Mouse (Mus musculus): ENCODE measurements around the gene Mrpl46. TPM values are rescaled to one million over a fixed set of nuclear protein-coding genes. Genes with fewer than 3 reads are reported as not detected.

Gene Mrpl46
- polyA plus RNA-seq, 1 experiment from 2014 or later, result 61.4 TPM

- Histone ChIP-seq H3K9ac (ENCODE audit: low read depth, low read length) (no peak overlapping the region), H3K4me1 (ENCODE audit: control insufficient read depth, insufficient read depth, low read depth, low read length) (no peaks in the 10 kb centered on the region), H3K27me3 (replicated peaks; ENCODE audit: control insufficient read depth, insufficient read depth, low read length) (no peaks in the 10 kb centered on the region), H3K4me2 (ENCODE audit: low read length) (no peak overlapping the region), H3K36me3 (ENCODE audit: control insufficient read depth, insufficient read depth, low read length) (no peaks in the 10 kb centered on the region), H3K9me3 (ENCODE audit: control insufficient read depth, low read length) (no peaks in the 10 kb centered on the region), H3K27ac (ENCODE audit: low read depth, low read length) (no peak overlapping the region), H3K4me3 (ENCODE audit: low read length) (no peak overlapping the region)
- ATAC-seq, result no peak
- 73% methylated on average over 7 of the region's 7 CpGs for WGBS
These were observed 29.4 kb downstream of the Mrpl46 start for GRCm38 (mm10) chr7:78753752-78754457.

GRCm38 (mm10) chr7:78752961-78753360, 30.4 kb downstream of the Mrpl46 start:
- Histone ChIP-seq H3K4me1 (ENCODE audit: control insufficient read depth, insufficient read depth, low read depth, low read length) (no peaks in the 10 kb centered on the region), H3K36me3 (ENCODE audit: control insufficient read depth, insufficient read depth, low read length) (no peaks in the 10 kb centered on the region), H3K27ac (ENCODE audit: low read depth, low read length) (no peak overlapping the region), H3K4me2 (ENCODE audit: low read length) (no peak overlapping the region), H3K27me3 (replicated peaks; ENCODE audit: control insufficient read depth, insufficient read depth, low read length) (no peaks in the 10 kb centered on the region), H3K9ac (ENCODE audit: low read depth, low read length) (no peak overlapping the region), H3K9me3 (ENCODE audit: control insufficient read depth, low read length) (no peaks in the 10 kb centered on the region), H3K4me3 (ENCODE audit: low read length) (no peak overlapping the region)
- ATAC-seq, result no peak
- WGBS, result 88% methylated on average over 4 of the region's 4 CpGs

GRCm38 (mm10) chr7:78743731-78744385, 39.5 kb downstream of the Mrpl46 start:
- Histone ChIP-seq H3K9ac (ENCODE audit: low read depth, low read length) (no peak overlapping the region), H3K27ac (ENCODE audit: low read depth, low read length) (no peak overlapping the region), H3K4me1 (ENCODE audit: control insufficient read depth, insufficient read depth, low read depth, low read length) (no peaks in the 10 kb centered on the region), H3K9me3 (ENCODE audit: control insufficient read depth, low read length) (no peaks in the 10 kb centered on the region), H3K36me3 (ENCODE audit: control insufficient read depth, insufficient read depth, low read length) (no peaks in the 10 kb centered on the region), H3K4me2 (ENCODE audit: low read length) (no peak overlapping the region), H3K4me3 (ENCODE audit: low read length) (no peak overlapping the region), H3K27me3 (replicated peaks; ENCODE audit: control insufficient read depth, insufficient read depth, low read length) (no peaks in the 10 kb centered on the region)
- 68% methylated on average over 5 of the region's 5 CpGs for WGBS
- no peak for ATAC-seq

GRCm38 (mm10) chr7:78739351-78740000, 43.9 kb downstream of the Mrpl46 start:
- WGBS, result 83% methylated on average over 8 of the region's 8 CpGs
- no peak for ATAC-seq

GRCm38 (mm10) chr7:78737614-78738210, 45.6 kb downstream of the Mrpl46 start, which contains the start of gene Ntrk3:
Ntrk3 (minus strand) TSS chr7:78738012.
- no peak within 1 kb of the TSS for H3K4me2 ChIP-seq (ENCODE audit: low read length)
- no peak within 1 kb of the TSS for H3K27ac ChIP-seq (ENCODE audit: low read depth, low read length)
- H3K27me3 ChIP-seq (replicated peaks; ENCODE audit: control insufficient read depth, insufficient read depth, low read length), result no peaks in the 10 kb centered on the region
- H3K4me1 ChIP-seq (ENCODE audit: control insufficient read depth, insufficient read depth, low read depth, low read length), result no peaks in the 10 kb centered on the region
- no peak within 1 kb of the TSS for H3K9ac ChIP-seq (ENCODE audit: low read depth, low read length)
- no peak within 1 kb of the TSS for H3K4me3 ChIP-seq (ENCODE audit: low read length)
- 86% methylated on average over 5 of the region's 5 CpGs for WGBS
- ATAC-seq, result no peak
- no peaks in the 10 kb centered on the region for H3K9me3 ChIP-seq (ENCODE audit: control insufficient read depth, low read length)
- H3K36me3 ChIP-seq (ENCODE audit: control insufficient read depth, insufficient read depth, low read length), result no peaks in the 10 kb centered on the region

More at GRCm38 (mm10) chr7:78739351-78740000, 43.9 kb downstream of the Mrpl46 start:
- Histone ChIP-seq H3K36me3 (ENCODE audit: control insufficient read depth, insufficient read depth, low read length) (no peaks in the 10 kb centered on the region), H3K4me3 (ENCODE audit: low read length) (no peak overlapping the region), H3K4me1 (ENCODE audit: control insufficient read depth, insufficient read depth, low read depth, low read length) (no peaks in the 10 kb centered on the region), H3K9me3 (ENCODE audit: control insufficient read depth, low read length) (no peaks in the 10 kb centered on the region), H3K27ac (ENCODE audit: low read depth, low read length) (no peak overlapping the region), H3K9ac (ENCODE audit: low read depth, low read length) (no peak overlapping the region), H3K4me2 (ENCODE audit: low read length) (no peak overlapping the region), H3K27me3 (replicated peaks; ENCODE audit: control insufficient read depth, insufficient read depth, low read length) (no peaks in the 10 kb centered on the region)

GRCm38 (mm10) chr7:78737196-78737595, 46.1 kb downstream of the Mrpl46 start:
- H3K27me3 ChIP-seq (replicated peaks; ENCODE audit: control insufficient read depth, insufficient read depth, low read length), result no peaks in the 10 kb centered on the region
- H3K27ac ChIP-seq (ENCODE audit: low read depth, low read length), result no peak overlapping the region
- H3K4me1 ChIP-seq (ENCODE audit: control insufficient read depth, insufficient read depth, low read depth, low read length), result no peaks in the 10 kb centered on the region
- no peak overlapping the region for H3K9ac ChIP-seq (ENCODE audit: low read depth, low read length)
- no peak overlapping the region for H3K4me2 ChIP-seq (ENCODE audit: low read length)
- no peak overlapping the region for H3K4me3 ChIP-seq (ENCODE audit: low read length)
- ATAC-seq, result no peak
- 92% methylated on average over 6 of the region's 6 CpGs for WGBS
- H3K9me3 ChIP-seq (ENCODE audit: control insufficient read depth, low read length), result no peaks in the 10 kb centered on the region
- H3K36me3 ChIP-seq (ENCODE audit: control insufficient read depth, insufficient read depth, low read length), result no peaks in the 10 kb centered on the region

GRCm38 (mm10) chr7:78731391-78731790, 51.9 kb downstream of the Mrpl46 start:
- Histone ChIP-seq H3K27ac (ENCODE audit: low read depth, low read length) (no peak overlapping the region), H3K9ac (ENCODE audit: low read depth, low read length) (no peak overlapping the region), H3K36me3 (ENCODE audit: control insufficient read depth, insufficient read depth, low read length) (no peaks in the 10 kb centered on the region), H3K4me1 (ENCODE audit: control insufficient read depth, insufficient read depth, low read depth, low read length) (no peaks in the 10 kb centered on the region), H3K4me3 (ENCODE audit: low read length) (no peak overlapping the region), H3K27me3 (replicated peaks; ENCODE audit: control insufficient read depth, insufficient read depth, low read length) (no peaks in the 10 kb centered on the region), H3K4me2 (ENCODE audit: low read length) (no peak overlapping the region), H3K9me3 (ENCODE audit: control insufficient read depth, low read length) (no peaks in the 10 kb centered on the region)
- no peak for ATAC-seq
- 82% methylated on average over 8 of the region's 8 CpGs for WGBS

All from hindbrain, embryonic 16.5 days (tissue).